Mouse (Mus musculus): Measurements from ENCODE around the gene Acp1.

Acp1 gene

GRCm38 (mm10) chr12:30911261-30912047, at the start of gene Acp1, which contains the start of gene Sh3yl1:
TSS of gene Acp1 (minus strand) at chr12:30911589.
TSS of gene Sh3yl1 (plus strand) at chr12:30911668.
- peak; percentile 92 for DNase-seq (ENCODE audit: low spot score)

- no peak for DNase-seq (ENCODE audit: low spot score)
Observed at GRCm38 (mm10) chr12:30944197-30944596, 32.8 kb upstream of the Acp1 start.

- DNase-seq (ENCODE audit: low spot score), result no peak
Observed at GRCm38 (mm10) chr12:30943057-30943986, 31.9 kb upstream of the Acp1 start.

GRCm38 (mm10) chr12:30936899-30937298, 25.5 kb upstream of the Acp1 start:
- no peak for DNase-seq (ENCODE audit: low spot score)

GRCm38 (mm10) chr12:30933299-30933698, 21.9 kb upstream of the Acp1 start:
- DNase-seq (ENCODE audit: low spot score), result no peak

- no peak for DNase-seq (ENCODE audit: low spot score)
Observed at GRCm38 (mm10) chr12:30928182-30928581, 16.8 kb upstream of the Acp1 start.

GRCm38 (mm10) chr12:30922401-30922800, 11.0 kb upstream of the Acp1 start:
- DNase-seq (ENCODE audit: low spot score), result no peak

GRCm38 (mm10) chr12:30912840-30913239, 1.5 kb upstream of the Acp1 start:
- DNase-seq (ENCODE audit: low spot score), result no peak

GRCm38 (mm10) chr12:30912048-30912381, 626 bp upstream of the Acp1 start:
- DNase-seq (ENCODE audit: low spot score), result peak; percentile 43

GRCm38 (mm10) chr12:30910860-30911259, 529 bp downstream of the Acp1 start:
- no peak for DNase-seq (ENCODE audit: low spot score)

GRCm38 (mm10) chr12:30909881-30910280, 1.5 kb downstream of the Acp1 start:
- no peak for DNase-seq (ENCODE audit: low spot score)

- no peak for DNase-seq (ENCODE audit: low spot score)
Observed at GRCm38 (mm10) chr12:30908658-30909057, 2.7 kb downstream of the Acp1 start.

GRCm38 (mm10) chr12:30897039-30897438, 14.3 kb downstream of the Acp1 start:
- DNase-seq (ENCODE audit: low spot score), result no peak

GRCm38 (mm10) chr12:30891438-30891837, 20.0 kb downstream of the Acp1 start:
- no peak for DNase-seq (ENCODE audit: low spot score)

GRCm38 (mm10) chr12:30890067-30890466, 21.3 kb downstream of the Acp1 start:
- DNase-seq (ENCODE audit: low spot score), result no peak

- no peak for DNase-seq (ENCODE audit: low spot score)
Observed at GRCm38 (mm10) chr12:30888003-30888402, 23.4 kb downstream of the Acp1 start.

GRCm38 (mm10) chr12:30885891-30886290, 25.5 kb downstream of the Acp1 start:
- DNase-seq (ENCODE audit: low spot score), result no peak

GRCm38 (mm10) chr12:30884622-30885230, 26.7 kb downstream of the Acp1 start:
- DNase-seq (ENCODE audit: low spot score), result no peak

GRCm38 (mm10) chr12:30883986-30884621, 27.3 kb downstream of the Acp1 start, which contains the start of gene Alkal2:
TSS of gene Alkal2 (plus strand) at chr12:30884322.
- DNase-seq (ENCODE audit: low spot score), result no peak

GRCm38 (mm10) chr12:30883592-30883985, 27.8 kb downstream of the Acp1 start:
- DNase-seq (ENCODE audit: low spot score), result no peak

- DNase-seq (ENCODE audit: low spot score), result no peak
Observed at GRCm38 (mm10) chr12:30879447-30879846, 31.9 kb downstream of the Acp1 start.

GRCm38 (mm10) chr12:30865781-30866180, 45.6 kb downstream of the Acp1 start:
- no peak for DNase-seq (ENCODE audit: low spot score)

Measured in T-cell, adult 2 months (primary cell).